28 mouse cellular contexts compared by ENCODE assay signal in genomic region chr7:99654244-99654643, GRCm38 (mm10). TPM values are rescaled to one million over a fixed set of nuclear protein-coding genes. Genes with fewer than 3 reads are reported as not detected.
A peak's percentile ranks its signal among the peaks of the same experiment; 100 is the strongest.
DNase-seq lines count a peak whose midpoint lies in the region.
"Had no signal": no experiment of that assay in that cellular context is flagged by ENCODE, and none has a peak within 500 bp of the region (broad histone marks: within the 10 kb centered on the region; RNA-seq: fewer than 3 reads in every experiment).

No protein-coding gene starts in this region.

- H3K27ac ChIP-seq in heart, embryonic 10.5 days, result no peak overlapping the region
- H3K27ac ChIP-seq: embryonic facial prominence, embryonic 12.5 days; embryonic facial prominence, embryonic 15.5 days; heart, embryonic 15.5 days; hindbrain, embryonic 10.5 days; hindbrain, embryonic 13.5 days; intestine, embryonic 15.5 days had no signal

- no peak overlapping the region for H3K4me3 ChIP-seq in heart, embryonic 10.5 days
- H3K4me3 ChIP-seq: embryonic facial prominence, embryonic 12.5 days; embryonic facial prominence, embryonic 15.5 days; heart, embryonic 12.5 days; heart, embryonic 15.5 days; hindbrain, embryonic 10.5 days; hindbrain, embryonic 13.5 days; intestine, embryonic 15.5 days had no signal

- 0 out of 2 replicates have a peak, but pooled peaks cover 2% of the 10 kb centered on the region for H3K4me1 ChIP-seq in heart, embryonic 10.5 days
- H3K4me1 ChIP-seq: embryonic facial prominence, embryonic 12.5 days; embryonic facial prominence, embryonic 15.5 days; heart, embryonic 12.5 days; heart, embryonic 15.5 days; hindbrain, embryonic 10.5 days; intestine, embryonic 15.5 days had no signal

- 49% methylated on average over 11 of the region's 11 CpGs for WGBS in heart, embryonic 10.5 days

- peaks cover 9% of the 10 kb centered on the region; the same call in 1 of the 2 replicates for H3K27me3 ChIP-seq in heart, embryonic 10.5 days (ENCODE audit: insufficient read depth, poor library complexity, severe bottlenecking)
- H3K27me3 ChIP-seq: embryonic facial prominence, embryonic 12.5 days; intestine, embryonic 15.5 days had no signal

- H3K9me3 ChIP-seq in heart, embryonic 10.5 days, result 0 out of 2 replicates have a peak, but pooled peaks cover 2% of the 10 kb centered on the region
- H3K9me3 ChIP-seq: embryonic facial prominence, embryonic 12.5 days; embryonic facial prominence, embryonic 15.5 days; G1E; heart, embryonic 12.5 days; heart, embryonic 15.5 days; hindbrain, embryonic 10.5 days; hindbrain, embryonic 13.5 days; intestine, embryonic 15.5 days had no signal

- H3K36me3 ChIP-seq in heart, embryonic 10.5 days, result no peaks in the 10 kb centered on the region
- H3K36me3 ChIP-seq: embryonic facial prominence, embryonic 12.5 days; embryonic facial prominence, embryonic 15.5 days; G1E; heart, embryonic 12.5 days; heart, embryonic 15.5 days; hindbrain, embryonic 10.5 days; hindbrain, embryonic 13.5 days; intestine, embryonic 15.5 days had no signal

- peak; percentile 71 for DNase-seq in adrenal gland, adult 2 months
- no peak for DNase-seq in adrenal gland, postnatal 4 days (ENCODE audit: low spot score in 2 of 2)
- peak; percentile 89 for DNase-seq in heart, adult 11 months
- no peak for DNase-seq in heart, embryonic 10.5 days (ENCODE audit: low spot score)
- peak; percentile 57 for DNase-seq in adrenal gland, postnatal 10 days
- peak; percentile 58 to 64 for DNase-seq in adrenal gland, postnatal 36 days
- DNase-seq in thymus, postnatal 4 days, result no peak
- DNase-seq: B cell, adult 2 months; cerebellum, adult 18-20 months; cerebellum, adult 9-10 months; cerebellum, postnatal 14 days; forebrain, postnatal 0 days; gastrocnemius, postnatal 10 days; gastrocnemius, postnatal 36 days; heart, postnatal 10 days; heart, postnatal 36 days; kidney, adult 11 months had no signal

RNA-seq across cellular contexts. Expression of gene Tpbgl, which starts 27.3 kb away (rescaled TPM):
- total RNA-seq in adrenal gland, adult 2 months (2021), result 10 to 100 TPM; 21.6 to 25.3 TPM
- polyA plus RNA-seq in adrenal gland, adult 2 months (2012; rRNA removed), result 71.2 and 81.0 TPM in 2 replicates
- 10 to 100 TPM; 12.7 to 14.2 TPM for total RNA-seq in adrenal gland, postnatal 4 days (2021)
- 0.89 and 1.2 TPM in 2 replicates for polyA plus RNA-seq in heart, embryonic 10.5 days (2016; fragmentation: Nextera tagmentation; extraction: Ambion mirVana)
- total RNA-seq in adrenal gland, postnatal 10 days (2021), result 10 to 100 TPM; 13.9 to 14.6 TPM
- 10 to 100 TPM; 14.9 to 18.5 TPM for total RNA-seq in adrenal gland, postnatal 36 days (2021)
- total RNA-seq: common myeloid progenitor, adult 5-6 weeks; granulocyte monocyte progenitor cell, adult 5-6 weeks had no signal
- polyA plus RNA-seq: G1E had no signal

RNA-seq across cellular contexts. Expression of gene Slco2b1, which starts 56.9 kb away (rescaled TPM):
- 10 to 100 TPM; 22.9 to 23.0 TPM for total RNA-seq in adrenal gland, adult 2 months (2021)
- polyA plus RNA-seq in adrenal gland, adult 2 months (2012; rRNA removed), result 34.6 and 49.7 TPM in 2 replicates
- total RNA-seq in adrenal gland, postnatal 4 days (2021), result 10 to 100 TPM; 14.6 to 15.3 TPM
- 0.39 and 0.44 TPM in 2 replicates for polyA plus RNA-seq in heart, embryonic 10.5 days (2016; fragmentation: Nextera tagmentation; extraction: Ambion mirVana)
- 10 to 100 TPM; 17.5 to 17.6 TPM for total RNA-seq in adrenal gland, postnatal 10 days (2021)
- 10 to 100 TPM; 18.3 to 27.4 TPM for total RNA-seq in adrenal gland, postnatal 36 days (2021)
- total RNA-seq: granulocyte monocyte progenitor cell, adult 5-6 weeks had no signal
- polyA plus RNA-seq: Patski had no signal

Comparison
In these comparisons a context has a peak if more than half of its experiments do, and no peak if none do; other contexts are left out.
1. DNase-seq: peak in adrenal gland, adult 2 months (single experiment), heart, adult 11 months (single experiment), adrenal gland, postnatal 10 days (single experiment) and adrenal gland, postnatal 36 days (2 of 2); none in adrenal gland, postnatal 4 days (0 of 2), heart, embryonic 10.5 days (single experiment) and thymus, postnatal 4 days (single experiment).